Mouse (Mus musculus): ENCODE measurements at regions not wholly inside any gene's neighbourhood (a gene's known extent, or its start where the extent isn't known, plus 50 kb on each side); places are given as distances from the start of the nearest gene placed in this dataset.
"Not testable (repeated sequence)": the region's sequence is repeated elsewhere in the genome, so short reads cannot be mapped to it uniquely, and the experiment has no call there.

DNA sequence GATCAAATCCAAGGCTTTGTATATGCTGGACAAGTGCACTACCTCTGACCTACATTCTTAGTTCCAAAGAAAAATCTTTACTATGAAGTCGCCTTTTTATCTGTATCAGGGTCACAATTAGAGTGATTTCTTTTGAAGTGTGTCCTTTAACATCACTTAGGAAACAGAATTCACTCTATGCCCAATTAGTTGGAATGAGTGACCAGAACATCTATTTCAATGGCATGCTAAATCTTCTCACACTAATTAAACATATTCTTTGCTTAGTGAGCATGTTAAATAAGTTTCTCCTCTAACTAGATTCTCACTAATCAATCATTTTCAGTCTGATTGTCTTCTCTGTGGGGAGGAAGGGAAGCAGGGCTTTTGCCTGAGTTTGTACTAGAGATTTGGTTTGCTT is 84.9 kb downstream of the Arl6ip6 start:
- no peak for DNase-seq

- DNase-seq = no peak
Observed at GRCm38 (mm10) chr2:53301712-53302423, 110.3 kb downstream of the Arl6ip6 start.

DNA sequence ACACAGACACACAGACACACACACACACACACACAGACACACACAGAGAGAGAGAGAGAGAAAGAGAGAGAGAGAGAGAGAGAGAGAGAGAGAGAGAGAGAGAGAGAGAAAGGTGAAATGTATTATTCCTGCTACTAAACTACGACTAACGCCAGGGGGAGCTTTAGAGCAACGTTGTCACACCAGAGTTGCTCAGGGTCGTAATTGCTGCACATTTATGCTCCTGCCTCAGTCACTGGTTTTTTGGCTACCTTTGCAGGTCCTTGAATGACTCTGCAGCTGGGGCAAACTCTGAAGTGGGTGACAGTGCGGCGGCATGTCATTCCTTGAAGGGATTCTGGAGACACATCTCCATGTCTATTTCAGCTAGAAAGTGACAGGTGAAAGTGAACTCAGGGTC is 139.2 kb downstream of the Arl6ip6 start:
- peak; percentile 16 to 21 for DNase-seq

DNA sequence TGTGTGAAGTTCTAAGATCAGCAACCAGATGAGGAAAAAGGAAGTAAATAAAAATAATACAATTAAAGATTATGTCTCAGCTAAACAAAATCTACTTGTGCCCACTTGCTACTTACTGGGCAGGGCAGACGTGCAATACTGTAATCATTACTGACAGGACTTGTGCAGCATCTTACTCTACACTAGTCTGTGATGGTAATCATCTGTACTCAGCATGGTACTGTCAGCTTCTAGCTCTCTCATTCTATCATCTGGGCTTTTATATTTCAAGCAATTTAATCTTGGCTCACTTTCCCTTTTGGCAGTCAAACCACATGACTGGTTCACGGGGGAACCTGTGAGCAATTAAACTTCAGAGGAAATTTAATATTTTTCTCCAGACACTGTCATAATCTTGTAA is 167.5 kb downstream of the Arl6ip6 start:
- no peak for DNase-seq

DNA sequence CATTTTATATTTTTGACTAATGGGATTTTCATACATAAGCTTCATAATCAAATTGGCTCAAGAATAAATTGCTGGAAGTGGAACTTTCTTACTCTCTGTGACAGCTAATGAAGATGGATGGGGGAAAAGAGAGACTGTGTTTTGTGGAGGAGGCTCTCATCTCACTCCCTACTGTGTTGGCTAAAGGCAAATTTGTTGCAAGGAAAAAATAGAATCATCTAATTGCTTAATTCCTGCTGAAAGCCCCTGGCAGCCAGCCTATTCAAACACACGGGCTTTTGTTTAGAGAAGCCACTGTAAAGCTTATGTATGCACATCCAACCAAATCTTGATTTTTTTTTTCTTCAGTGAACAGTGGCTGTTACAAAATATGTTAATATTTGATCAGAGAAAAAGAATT is 190.8 kb downstream of the Arl6ip6 start:
- DNase-seq = peak; percentile 11 to 33

GRCm38 (mm10) chr2:53384545-53385176 is 193.1 kb downstream of the Arl6ip6 start:
- DNase-seq = no peak

GRCm38 (mm10) chr2:53388652-53389051 is 197.1 kb downstream of the Arl6ip6 start:
- no peak for DNase-seq

- DNase-seq = no peak
Observed at GRCm38 (mm10) chr2:53414471-53414870, 222.9 kb downstream of the Arl6ip6 start.

DNA sequence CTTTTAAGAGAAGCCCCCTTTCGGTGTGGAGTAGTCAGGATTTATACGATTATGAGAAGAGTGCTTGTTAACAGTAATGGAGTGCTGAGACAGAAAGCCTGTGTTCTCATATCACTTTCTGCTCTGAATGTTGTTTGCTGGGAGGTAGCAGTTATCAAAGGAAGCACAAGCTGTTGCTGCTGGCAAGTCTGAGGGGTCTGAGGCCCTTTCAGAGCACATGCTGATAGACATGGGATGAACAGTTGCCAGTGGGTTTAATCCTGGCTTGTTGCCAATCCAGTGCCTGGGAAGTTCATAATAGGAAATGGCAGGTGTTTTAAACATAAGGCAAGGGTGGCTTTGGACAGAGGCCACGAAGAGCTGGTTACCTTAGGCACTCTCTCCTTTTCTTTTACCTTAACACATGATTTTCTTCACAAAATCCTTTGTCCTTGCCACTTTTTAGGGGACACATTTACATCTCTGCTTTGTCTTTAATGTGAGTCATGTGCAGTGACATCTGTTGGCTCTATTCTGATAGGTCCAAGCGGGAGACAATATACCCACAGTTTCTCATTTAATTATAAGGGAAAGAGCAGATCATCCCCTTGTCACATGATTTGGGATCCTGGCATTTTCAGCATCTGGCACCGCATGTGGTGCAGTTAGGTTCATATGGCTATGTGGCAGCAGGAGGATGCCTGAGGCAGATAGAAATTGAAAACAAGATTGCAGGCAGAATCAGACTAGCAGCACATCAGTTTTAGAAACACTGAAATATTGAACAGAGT is 245.7 kb downstream of the Arl6ip6 start:
- peak; percentile 62 to 66 for DNase-seq

GRCm38 (mm10) chr2:53440301-53440700 is 248.8 kb downstream of the Arl6ip6 start:
- DNase-seq = not testable (repeated sequence)

DNA sequence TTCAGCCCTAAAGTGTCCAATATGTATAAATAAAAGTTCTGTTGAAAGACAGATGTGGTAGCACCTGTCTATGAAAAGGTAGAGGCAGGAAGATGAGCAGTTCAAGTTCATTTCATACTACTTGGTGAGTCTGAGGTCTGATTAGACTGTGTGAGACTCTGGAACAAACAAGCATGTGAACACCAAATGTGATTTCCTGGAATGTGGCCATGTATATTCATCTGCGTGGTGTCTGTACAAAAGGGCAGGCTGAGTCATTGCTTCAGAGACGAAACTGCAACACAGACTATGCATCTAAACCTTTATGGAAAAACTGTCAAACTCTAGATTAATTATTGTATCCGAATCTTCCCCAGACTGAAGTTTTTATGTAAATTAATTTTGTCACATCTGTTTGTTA is 268.7 kb downstream of the Arl6ip6 start:
- DNase-seq = no peak

- no peak for DNase-seq
Observed at GRCm38 (mm10) chr2:53474455-53474854, 282.9 kb downstream of the Arl6ip6 start.

- DNase-seq = not testable (repeated sequence)
Observed at GRCm38 (mm10) chr2:53479051-53479450, 287.5 kb downstream of the Arl6ip6 start.

- DNase-seq = no peak
Observed at GRCm38 (mm10) chr2:53488301-53488700, 296.8 kb downstream of the Arl6ip6 start.

- no peak for DNase-seq
Observed at GRCm38 (mm10) chr2:53490805-53491585, 299.5 kb downstream of the Arl6ip6 start.

DNA sequence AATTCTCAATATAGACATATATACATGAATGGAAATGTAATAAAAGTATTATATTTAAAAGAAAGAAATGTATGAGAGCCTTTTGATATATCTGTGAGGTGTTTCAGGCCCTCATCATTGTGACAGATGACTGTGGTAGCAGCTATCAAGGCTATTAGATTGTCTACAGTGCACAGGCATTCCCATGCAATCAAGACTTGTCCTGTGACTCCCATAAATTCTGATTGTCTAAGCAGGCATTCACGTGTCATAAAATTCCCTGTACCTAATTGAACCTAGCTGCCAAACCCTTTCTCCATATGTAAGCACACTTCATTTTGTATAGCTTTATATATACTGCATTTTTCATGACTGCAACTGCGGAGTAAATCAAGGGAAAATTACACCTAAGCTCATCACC is 301.3 kb downstream of the Arl6ip6 start:
- no peak for DNase-seq

GRCm38 (mm10) chr2:53501657-53502274 is 310.2 kb downstream of the Arl6ip6 start:
- peak; percentile 4 to 12 for DNase-seq

DNA sequence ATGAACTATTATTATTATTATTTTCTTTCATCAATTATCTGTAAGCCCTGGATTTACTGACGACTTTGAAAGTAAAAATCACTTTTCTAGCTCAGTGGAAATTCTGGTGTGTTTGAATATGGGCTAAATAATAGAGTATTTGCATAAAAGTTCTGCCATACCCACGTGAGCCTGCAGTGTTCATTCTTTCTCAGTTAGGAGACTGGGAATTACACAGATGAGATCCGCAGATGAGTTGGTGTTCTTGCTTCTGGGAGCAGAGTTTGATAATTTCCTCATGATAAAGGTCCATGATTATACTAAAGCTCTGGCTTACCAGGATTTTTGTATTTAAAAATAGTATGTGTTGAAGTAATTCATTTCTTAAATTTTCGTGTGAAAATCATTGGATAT is 310.7 kb downstream of the Arl6ip6 start:
- no peak for DNase-seq

- no peak for DNase-seq
Observed at GRCm38 (mm10) chr2:53542097-53542496, 350.6 kb downstream of the Arl6ip6 start.

- no peak for DNase-seq
Observed at GRCm38 (mm10) chr2:53574007-53574406, 382.5 kb downstream of the Arl6ip6 start.

DNA sequence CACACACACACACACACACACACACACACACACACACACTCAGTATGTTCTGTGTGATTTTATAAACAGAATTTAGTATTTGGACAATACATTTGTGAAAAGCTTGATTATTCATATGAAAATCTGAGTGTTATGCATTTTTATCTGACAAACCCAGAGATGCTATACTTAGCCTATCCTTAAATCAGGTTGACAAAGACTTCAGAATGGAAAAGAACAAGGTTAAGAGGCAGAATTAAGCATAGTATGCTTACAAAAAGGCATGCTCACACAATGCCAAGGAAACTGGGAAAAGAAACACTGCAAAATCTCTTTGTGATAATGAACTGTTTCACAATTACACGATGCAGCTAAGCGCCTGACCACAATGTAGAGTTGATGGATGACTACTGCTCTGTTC is 414.3 kb downstream of the Arl6ip6 start:
- no peak for DNase-seq

- no peak for DNase-seq
Observed at GRCm38 (mm10) chr2:53619681-53620080, 428.2 kb downstream of the Arl6ip6 start.

Measured in layer of hippocampus, postnatal 36 days (tissue).